Mouse (Mus musculus) embryonic fibroblast, embryonic 13.5 days (primary cell): ENCODE results near the gene Aldh6a1.

Source experiments
- CTCF ChIP-seq: IDR thresholded peaks from 2 replicates; pipeline ENCODE4 v1.5.1; 2011; ENCODE audit warnings: mild to moderate bottlenecking, control low read depth, low read length, moderate library complexity, borderline replicate concordance; ENCODE audit not compliant: insufficient read depth
- POLR2A ChIP-seq: IDR thresholded peaks from 2 replicates; pipeline ENCODE4 v1.6.1; 2011; ENCODE audit warnings: low read depth, mild to moderate bottlenecking, control low read depth, low read length, moderate library complexity

- TF ChIP-seq CTCF: no peak
- TF ChIP-seq POLR2A: no peak
Observed at GRCm38 (mm10) chr12:84400653-84401052, 50.2 kb downstream of the Aldh6a1 start.
